Mouse (Mus musculus): ENCODE measurements at regions not wholly inside any gene's neighbourhood (a gene's known extent, or its start where the extent isn't known, plus 50 kb on each side); places are given as distances from the start of the nearest gene placed in this dataset.

DNA sequence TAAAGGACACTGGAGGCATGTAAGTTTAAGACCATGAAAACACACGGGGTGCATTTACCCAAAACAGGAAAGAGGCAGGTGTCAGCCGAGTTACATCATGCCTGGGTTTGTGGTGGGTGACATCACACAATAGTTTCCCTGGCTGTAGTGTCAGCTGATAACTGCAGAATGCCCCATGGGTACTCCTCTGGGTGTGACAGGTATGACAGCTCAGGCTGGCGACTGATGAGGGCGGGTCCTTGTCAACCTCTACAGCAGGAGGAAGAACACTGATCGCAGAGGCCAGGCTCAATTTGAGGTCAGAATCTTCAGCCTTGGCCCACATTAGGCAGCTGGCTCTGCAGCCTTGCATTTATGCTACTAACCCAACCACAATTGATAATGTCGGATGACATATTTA lies 428.5 kb downstream of the Fam19a5 start:
- TF ChIP-seq MAFK (IDR thresholded peaks at IDR 0.05; ENCODE audit: insufficient read depth, low read depth, low read length) (no peak), CHD2 (IDR thresholded peaks at IDR 0.05; ENCODE audit: low read depth, low read length) (no peak), ZNF384 (IDR thresholded peaks at IDR 0.05; ENCODE audit: low read depth, low read length) (no peak)

All from ES-E14 (cell line).